Comparison of ENCODE assay signal across 11 mouse cellular contexts in genomic region chr16:11109198-11109740, GRCm38 (mm10). TPM values are rescaled to one million over a fixed set of nuclear protein-coding genes. Genes with fewer than 3 reads are reported as not detected.
DNase-seq lines count a peak whose midpoint lies in the region; ATAC-seq and TF ChIP-seq lines count a peak whose summit lies in the region.
"Had no signal": no experiment of that assay in that cellular context is flagged by ENCODE, and none has a peak within 500 bp of the region (broad histone marks: within the 10 kb centered on the region; RNA-seq: fewer than 3 reads in every experiment).

No protein-coding gene starts in this region.

- no peak overlapping the region for H3K27ac ChIP-seq in left cerebral cortex, adult 2 months
- H3K27ac ChIP-seq: intestine, embryonic 15.5 days; lung, embryonic 15.5 days had no signal

- intact Hi-C loops in left cerebral cortex, adult 2 months (cut with DNase I), result loop anchor here (1.0 to 5.0 kb wide), 3 partner anchors 42 to 234 kb away; partner anchors contain the start of gene Litaf
- intact Hi-C loops in left cerebral cortex, postnatal 10 days (cut with DNase I), result loop anchor here (5.0 kb wide), 1 partner anchor 232 kb away; no protein-coding TSS in a partner anchor

- peak; percentile 76 for ATAC-seq in CD4-positive, CD25-positive, alpha-beta regulatory T cell, adult 4 months
- ATAC-seq in inflammation-experienced regulatory T-cells, adult 6 months, result no peak
- ATAC-seq: intestine, embryonic 15.5 days had no signal

- peak; percentile 78 for TF ChIP-seq CTCF in left cerebral cortex, adult 2 months (IDR thresholded peaks at IDR 0.05)

- H3K4me3 ChIP-seq in left cerebral cortex, adult 2 months, result no peak overlapping the region
- H3K4me3 ChIP-seq: erythroblast, embryonic 14.5 days; intestine, embryonic 15.5 days; lung, embryonic 15.5 days had no signal

- DNase-seq in cerebellum, postnatal 10 days, result peak; percentile 30 to 64
- no peak for DNase-seq in cerebellum, postnatal 4 days (ENCODE audit: low spot score in 2 of 2)
- DNase-seq in left cerebral cortex, adult 2 months (ENCODE audit: extremely low spot score in 1 of 2, low spot score in 2 of 2), result no peak
- DNase-seq in left cerebral cortex, postnatal 10 days (ENCODE audit: extremely low spot score in 1 of 2, low spot score in 2 of 2), result no peak
- peak; percentile 15 for DNase-seq in embryo, embryonic 9.5 days (ENCODE audit: extremely low spot score)
- no peak for DNase-seq in urinary bladder, postnatal 10 days (ENCODE audit: low spot score)

RNA-seq across cellular contexts. Expression of gene Txndc11, which starts 25.2 kb away (rescaled TPM):
- total RNA-seq in left cerebral cortex, adult 2 months (2021), result 10 to 100 TPM; 35.2 to 37.7 TPM
- 10 to 100 TPM; 37.1 to 38.7 TPM for total RNA-seq in left cerebral cortex, postnatal 10 days (2021)
- polyA plus RNA-seq in CD4-positive, CD25-positive, alpha-beta regulatory T cell, adult 4 months (2017; shearing (Covaris generic)), result 10 to 100 TPM in 1 of 2 experiments, 1 to 10 TPM in 1; 7.3 to 10.5 TPM
- 10 to 100 TPM in 1 of 3 experiments, 1 to 10 TPM in 2; 6.2 to 12.3 (median 9.7) TPM for polyA plus RNA-seq in inflammation-experienced regulatory T-cells, adult 6 months (2017; shearing (Covaris generic))

RNA-seq across cellular contexts. Expression of gene Litaf, which starts 43.3 kb away (rescaled TPM):
- total RNA-seq in left cerebral cortex, adult 2 months (2021), result 10 to 100 TPM in 1 of 2 experiments, 1 to 10 TPM in 1; 9.1 to 14.1 TPM
- total RNA-seq in left cerebral cortex, postnatal 10 days (2021), result 10 to 100 TPM in 1 of 2 experiments, 1 to 10 TPM in 1; 9.6 to 10.9 TPM
- polyA plus RNA-seq in CD4-positive, CD25-positive, alpha-beta regulatory T cell, adult 4 months (2017; shearing (Covaris generic)), result 10 to 100 TPM; 47.2 to 61.2 TPM
- polyA plus RNA-seq in inflammation-experienced regulatory T-cells, adult 6 months (2017; shearing (Covaris generic)), result 10 to 100 TPM; 29.9 to 99.4 (median 39.3) TPM

RNA-seq across cellular contexts. Expression of gene Snn, which starts 48.5 kb away (rescaled TPM):
- total RNA-seq in left cerebral cortex, adult 2 months (2021), result 100 to 1,000 TPM; 174 to 177 TPM
- 100 to 1,000 TPM; 217 to 219 TPM for total RNA-seq in left cerebral cortex, postnatal 10 days (2021)
- polyA plus RNA-seq in CD4-positive, CD25-positive, alpha-beta regulatory T cell, adult 4 months (2017; shearing (Covaris generic)), result 1 to 10 TPM; 1.3 to 3.5 TPM
- polyA plus RNA-seq in inflammation-experienced regulatory T-cells, adult 6 months (2017; shearing (Covaris generic)), result 1 to 10 TPM in 2 of 3 experiments, under 1 TPM in 1; 0.84 to 1.3 (median 1.1) TPM

Comparison
In these comparisons a context has a peak if more than half of its experiments do, and no peak if none do; other contexts are left out.
1. DNase-seq: peak in cerebellum, postnatal 10 days (2 of 2) and embryo, embryonic 9.5 days (single experiment); none in cerebellum, postnatal 4 days (0 of 2), left cerebral cortex, adult 2 months (0 of 2), left cerebral cortex, postnatal 10 days (0 of 2) and urinary bladder, postnatal 10 days (single experiment).